Mouse (Mus musculus) stomach, postnatal 0 days (tissue): ENCODE measurements at regions not wholly inside any gene's neighbourhood (a gene's known extent, or its start where the extent isn't known, plus 50 kb on each side); places are given as distances from the start of the nearest gene placed in this dataset.

ENCODE experiments used
- CTCF ChIP-seq: IDR thresholded peaks from 2 replicates; pipeline ENCODE4 v1.5.1; 2016; ENCODE audit warnings: antibody characterized with exemption, low read depth, mild to moderate bottlenecking, moderate library complexity
- EP300 ChIP-seq: optimal IDR thresholded peaks from 2 replicates; pipeline ENCODE3; 2016; ENCODE audit warnings: antibody characterized with exemption

DNA sequence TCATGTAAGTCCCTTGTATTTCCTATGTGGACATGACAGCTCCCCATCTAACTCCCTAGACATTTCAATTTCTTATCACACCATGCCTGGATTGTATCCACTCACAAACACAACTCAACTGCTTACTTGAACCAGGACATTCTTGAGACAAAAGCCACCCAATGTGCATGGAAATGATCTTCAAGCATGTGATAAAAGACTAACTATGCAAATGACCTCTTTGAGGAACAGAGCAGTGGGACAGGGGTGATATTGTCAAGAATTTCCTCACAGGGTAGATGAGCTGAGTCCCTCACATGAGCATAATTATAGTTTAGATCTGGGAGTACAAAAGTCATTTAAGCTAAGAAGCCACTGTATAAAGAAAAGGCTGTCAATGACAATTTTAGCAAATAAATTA is 259.0 kb downstream of the Lpin1 start:
- TF ChIP-seq EP300 (no peak), CTCF (no peak)
